Mouse (Mus musculus): ENCODE measurements around the gene Ppm1e. TPM values are rescaled to one million over a fixed set of nuclear protein-coding genes. Genes with fewer than 3 reads are reported as not detected.

Ppm1e gene
- polyA plus RNA-seq (2012; rRNA removed), result 12.9 and 13.1 TPM in 2 replicates

DNA sequence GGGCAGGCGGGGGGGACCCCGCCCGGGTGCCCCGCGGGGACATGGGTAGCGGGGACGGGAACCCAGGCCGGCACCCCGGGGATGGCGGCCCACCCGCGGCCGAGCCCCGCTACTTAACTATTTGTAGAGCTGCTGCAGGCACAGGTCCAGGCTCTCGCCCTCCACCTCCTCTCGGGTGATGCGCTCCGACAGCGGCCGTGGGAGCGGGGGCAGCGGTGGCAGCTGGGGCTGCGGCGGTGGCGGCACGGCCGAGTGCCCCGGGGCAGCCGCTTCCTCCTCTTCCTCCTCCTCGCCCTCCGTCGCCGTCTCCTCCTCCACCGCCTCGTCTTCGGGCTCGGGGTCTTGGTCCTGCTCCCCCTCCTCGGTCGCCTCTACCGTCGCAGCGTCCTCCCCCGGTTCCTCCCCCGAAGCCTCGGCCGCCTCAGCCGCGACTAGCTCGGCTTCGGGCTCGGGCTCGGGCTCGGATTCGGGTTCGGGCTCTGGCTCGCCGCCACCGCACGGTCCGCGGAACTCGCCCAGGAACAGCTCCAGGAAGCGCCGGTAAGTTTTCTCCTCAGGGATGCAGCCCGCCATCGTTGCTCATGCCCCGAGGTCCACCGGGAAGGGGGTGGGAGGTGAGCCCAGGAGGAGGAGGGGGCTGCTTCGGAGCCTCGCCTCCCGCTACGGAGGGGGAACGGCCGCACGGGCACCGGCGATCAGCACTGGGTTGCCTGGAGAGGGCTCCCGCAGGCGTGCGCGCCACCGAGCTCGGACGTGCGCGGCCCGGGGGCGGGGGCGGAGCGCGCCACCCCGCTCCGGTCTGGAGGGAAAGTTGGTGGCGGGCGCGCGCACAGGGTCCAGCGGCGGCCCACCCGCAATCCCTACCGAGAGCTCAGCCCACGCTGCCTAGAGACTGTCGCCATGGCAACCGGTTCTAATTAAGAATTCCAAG lies at the start of gene Ppm1e:
TSS of gene Ppm1e (minus strand) at position 693 of the 931 bp plus-strand sequence.

DNA sequence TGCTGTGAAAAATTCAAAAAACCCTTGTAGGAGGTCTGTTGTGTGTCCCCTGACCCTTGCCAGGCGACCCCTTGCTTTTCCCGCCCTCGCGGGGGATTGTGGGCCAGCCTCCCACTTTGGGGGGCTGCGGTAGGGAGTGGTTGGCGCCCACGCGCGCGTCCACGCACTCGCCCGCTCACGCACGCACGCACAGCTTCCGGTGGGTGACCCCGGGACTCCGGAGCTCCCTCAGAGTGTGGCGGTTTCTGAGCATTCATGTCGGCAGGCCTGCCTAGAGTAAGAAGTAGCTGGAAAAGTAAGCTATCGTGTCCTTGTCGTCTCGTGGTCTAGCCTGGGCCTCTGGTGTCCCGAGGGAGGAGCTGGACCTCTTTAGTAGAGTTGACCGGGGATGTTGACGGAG lies 46.1 kb upstream of the Ppm1e start, which contains the start of the genes Rad51c and Tex14:
TSS of gene Rad51c (minus strand) at position 79 of the 400 bp plus-strand sequence.
TSS of gene Tex14 (plus strand) at position 190 of the 400 bp plus-strand sequence.

Other genes starting within 250 kb of the Ppm1e start
- gene Ska2, start 249.8 kb downstream of the Ppm1e start, polyA plus RNA-seq (2012; rRNA removed), result 94.7 and 109 TPM in 2 replicates
- gene Trim37, start 231.9 kb downstream of the Ppm1e start, polyA plus RNA-seq (2012; rRNA removed), result 39.1 and 66.8 TPM in 2 replicates
- gene Rad51c, start 45.9 kb upstream of the Ppm1e start, polyA plus RNA-seq (2012; rRNA removed), result 10.3 and 13.7 TPM in 2 replicates
- gene Tex14, start 46.0 kb upstream of the Ppm1e start, polyA plus RNA-seq (2012; rRNA removed), result 0.53 and 0.58 TPM in 2 replicates
- gene Gm11492, start 207.6 kb upstream of the Ppm1e start, polyA plus RNA-seq (2012; rRNA removed), result not detected in 2 replicates
- gene Sept4, start 209.9 kb upstream of the Ppm1e start, polyA plus RNA-seq (2012; rRNA removed), result 11.0 and 14.8 TPM in 2 replicates
- gene Mtmr4, start 233.1 kb upstream of the Ppm1e start, polyA plus RNA-seq (2012; rRNA removed), result 47.7 and 54.7 TPM in 2 replicates

All from central nervous system, embryonic 11.5 days (tissue).